Mouse (Mus musculus) heart, adult 8-10 months (tissue): Measurements from ENCODE around the gene Ergic1. TPM values are rescaled to one million over a fixed set of nuclear protein-coding genes. Genes with fewer than 3 reads are reported as not detected.
A peak's percentile ranks its signal among the peaks of the same experiment; 100 is the strongest.

Experiments
- DNase-seq: peaks from one replicate; pipeline ENCODE4 v3.0.0; 2022; ENCODE audit warnings: low spot score
- total RNA-seq, 4 experiments: library from RNA; stranded (reverse); gene quantifications; 2 replicates each; pipeline ENCODE4 v1.2.4; 2022

Gene Ergic1
- total RNA-seq, 4 experiments from 2014 or later = 52.7 to 57.9 (median 55.4) TPM

DNA sequence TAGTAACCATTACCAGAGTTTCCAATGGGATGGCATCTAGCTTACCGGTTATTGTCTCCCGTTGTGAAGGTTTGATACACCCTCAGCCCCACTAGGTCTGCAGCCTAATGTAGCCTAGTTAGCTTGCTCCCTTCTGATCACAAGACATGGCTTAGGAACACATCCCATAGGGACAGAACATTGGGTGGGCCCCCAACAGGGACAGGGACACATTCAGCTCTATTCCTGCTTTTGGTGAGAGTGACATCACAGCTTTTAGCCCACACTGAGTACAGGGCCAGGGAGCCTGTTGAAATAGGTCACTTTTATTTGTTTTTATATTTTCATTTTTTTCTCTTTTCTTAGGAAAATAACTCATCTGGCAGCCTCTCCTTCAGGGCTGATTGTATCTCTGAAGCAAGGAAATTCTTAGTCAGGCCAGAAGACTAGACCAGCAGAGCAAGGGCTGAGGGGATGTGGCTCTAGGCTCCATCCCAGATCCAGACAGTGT lies 64.3 kb downstream of the Ergic1 start:
- DNase-seq = no peak

DNA sequence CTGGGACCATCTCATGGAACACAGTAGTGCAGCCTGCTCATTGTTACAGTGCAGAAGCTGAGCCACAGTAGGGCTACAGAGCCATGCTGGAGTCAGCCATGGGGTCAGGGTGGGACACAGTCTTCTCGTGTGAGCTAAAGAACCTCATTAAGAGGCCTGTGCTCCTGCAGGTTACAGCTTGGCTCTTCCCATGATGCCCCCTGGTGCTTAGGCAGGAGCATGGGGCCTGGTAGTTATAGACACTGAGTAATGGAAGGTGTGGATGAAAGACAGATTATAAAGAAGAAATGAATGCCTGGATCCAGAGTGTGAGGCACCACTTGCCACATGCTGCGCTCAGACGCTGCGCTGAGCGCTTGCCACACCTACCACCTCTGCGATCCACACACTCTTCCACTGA lies 67.2 kb downstream of the Ergic1 start:
- DNase-seq = no peak

DNA sequence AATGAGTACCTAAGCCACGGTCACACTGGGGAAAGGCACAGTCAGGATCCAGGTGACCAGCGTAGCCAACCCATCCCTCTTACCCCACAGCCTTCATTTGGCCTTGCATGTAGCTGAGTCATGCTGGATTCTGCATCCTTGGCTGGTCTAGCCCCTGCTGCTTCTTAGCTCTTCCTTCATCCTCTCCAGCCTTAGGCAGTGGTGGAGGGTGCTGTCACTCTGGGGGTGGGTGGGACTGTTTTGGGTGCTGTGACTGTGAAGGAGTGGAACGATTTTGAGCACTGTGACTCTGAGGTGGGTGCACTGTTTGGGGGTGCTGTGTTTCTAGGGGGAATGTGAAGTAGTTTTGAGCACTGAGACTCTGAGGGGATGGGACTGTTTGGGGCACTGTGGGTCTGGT lies 67.6 kb downstream of the Ergic1 start:
- DNase-seq = no peak

DNA sequence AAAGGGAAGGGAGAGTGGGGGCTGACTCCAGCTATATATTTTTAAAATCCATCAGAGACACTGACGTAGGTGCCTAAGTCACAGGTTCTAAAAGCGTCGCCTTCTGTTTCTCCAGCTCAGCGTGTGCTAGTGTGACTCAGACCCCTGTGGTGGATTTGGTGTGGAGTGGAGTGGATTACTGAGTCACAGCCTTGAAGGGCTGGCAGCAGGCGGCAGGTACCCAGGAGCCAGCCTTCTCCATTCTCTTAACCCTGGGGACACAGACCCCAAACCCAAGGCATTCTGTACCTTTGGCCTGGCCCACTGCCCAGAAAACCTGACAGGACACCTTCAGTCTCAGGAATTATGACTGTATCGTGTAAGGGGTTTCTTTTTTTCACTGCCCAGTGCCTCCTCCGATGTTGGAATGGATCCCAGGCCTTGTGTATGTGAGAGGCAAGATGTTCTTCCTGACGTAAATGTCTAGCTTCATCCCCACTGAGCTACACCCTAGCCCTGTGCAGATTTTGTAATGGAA lies 70.6 kb downstream of the Ergic1 start:
- no peak for DNase-seq

DNA sequence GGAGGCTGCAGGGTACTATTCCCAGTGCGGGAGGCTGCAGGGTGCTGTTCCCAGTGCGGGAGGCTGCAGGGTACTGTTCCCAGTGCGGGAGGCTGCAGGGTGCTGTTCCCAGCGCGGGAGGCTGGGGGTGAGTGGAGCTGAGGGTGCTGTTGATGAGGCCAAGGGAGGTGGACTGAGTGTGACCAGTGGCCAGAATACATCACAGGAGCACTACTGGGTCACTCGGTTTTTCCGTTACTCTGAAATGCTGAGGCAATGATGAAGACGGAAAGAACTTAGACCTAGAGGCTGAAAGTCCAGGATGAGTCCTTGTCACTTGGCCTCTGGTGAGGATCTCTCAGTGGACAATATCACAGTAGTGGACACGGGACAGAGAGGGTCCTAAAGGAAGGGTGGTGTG lies 71.9 kb downstream of the Ergic1 start:
- no peak for DNase-seq

DNA sequence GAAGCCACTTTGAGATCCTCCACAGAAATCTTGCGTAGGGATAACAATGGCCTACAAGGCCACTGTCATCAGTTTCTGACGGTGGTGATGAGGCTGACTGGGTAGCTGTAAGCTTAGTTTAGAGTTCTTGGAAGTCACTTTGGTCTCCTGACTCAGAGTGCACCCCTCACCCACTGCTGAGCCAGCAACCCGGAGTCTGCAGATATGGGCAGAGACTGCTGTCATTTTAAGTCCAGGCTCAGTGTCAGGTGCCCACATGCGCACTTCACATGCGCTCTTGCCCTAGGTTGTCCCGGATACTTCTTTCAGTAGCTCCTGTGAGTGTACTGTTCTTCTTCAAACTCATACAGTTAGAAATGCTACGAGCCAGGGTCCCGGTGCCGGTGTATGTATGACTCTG lies 72.6 kb downstream of the Ergic1 start:
- no peak for DNase-seq

DNA sequence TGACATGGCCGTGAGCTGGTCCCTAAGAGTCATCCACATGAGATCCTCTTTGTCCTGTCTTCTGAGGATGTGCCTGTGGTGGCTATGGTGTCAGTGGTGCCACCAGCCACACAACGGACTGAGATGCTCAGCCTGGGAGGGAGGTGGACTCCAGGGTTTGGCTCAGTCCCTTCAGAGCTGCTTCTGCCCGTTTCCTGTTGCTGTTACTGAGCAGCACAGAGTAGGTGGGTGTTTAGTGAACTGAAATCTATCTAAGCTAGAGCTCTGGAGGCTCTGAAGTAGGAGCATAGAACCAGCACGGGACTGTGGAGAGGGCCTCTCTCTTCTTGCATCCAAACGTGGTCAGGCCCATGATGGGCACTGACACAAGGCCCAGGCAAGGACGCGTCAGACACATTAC lies 73.2 kb downstream of the Ergic1 start:
- DNase-seq = no peak

DNA sequence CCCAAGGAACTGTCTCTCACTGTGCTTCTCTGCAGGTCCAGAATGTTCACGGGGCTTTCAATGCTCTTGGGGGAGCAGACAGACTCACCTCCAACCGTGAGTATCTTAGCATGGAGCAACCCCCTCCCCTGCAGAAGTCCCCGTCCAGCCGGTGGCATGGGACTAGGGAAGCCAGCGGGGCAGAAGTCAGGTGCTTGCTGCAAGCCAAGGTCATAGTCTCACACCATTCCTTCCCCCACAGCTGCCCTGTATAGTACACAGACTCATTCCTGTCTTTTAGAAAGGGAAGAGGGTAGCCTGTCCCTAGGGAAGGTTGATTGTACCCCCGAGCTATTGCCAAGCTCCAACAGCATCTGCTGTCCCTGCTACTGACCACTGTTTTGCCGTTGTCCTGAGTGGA lies 74.7 kb downstream of the Ergic1 start:
- no peak for DNase-seq

DNA sequence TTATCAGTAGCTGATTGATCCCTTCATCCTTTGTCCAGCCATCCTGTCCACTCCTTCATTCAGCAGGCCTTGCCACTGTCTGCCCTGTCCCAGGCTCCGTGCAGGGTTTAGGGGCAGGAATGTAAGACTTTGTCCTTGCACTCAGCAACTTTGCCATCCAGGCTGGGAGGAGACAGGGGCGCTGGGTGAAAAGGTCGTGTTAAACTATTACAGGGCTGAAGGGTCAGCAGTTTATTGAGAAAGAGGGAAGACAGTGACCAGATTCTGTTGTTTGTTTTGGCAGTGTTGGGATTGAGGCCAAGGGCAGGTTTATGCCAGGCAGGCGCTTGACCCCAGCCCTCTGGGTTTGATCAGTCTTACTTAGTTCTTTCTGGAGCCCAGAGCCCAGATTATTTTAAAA lies 76.6 kb downstream of the Ergic1 start:
- no peak for DNase-seq

DNA sequence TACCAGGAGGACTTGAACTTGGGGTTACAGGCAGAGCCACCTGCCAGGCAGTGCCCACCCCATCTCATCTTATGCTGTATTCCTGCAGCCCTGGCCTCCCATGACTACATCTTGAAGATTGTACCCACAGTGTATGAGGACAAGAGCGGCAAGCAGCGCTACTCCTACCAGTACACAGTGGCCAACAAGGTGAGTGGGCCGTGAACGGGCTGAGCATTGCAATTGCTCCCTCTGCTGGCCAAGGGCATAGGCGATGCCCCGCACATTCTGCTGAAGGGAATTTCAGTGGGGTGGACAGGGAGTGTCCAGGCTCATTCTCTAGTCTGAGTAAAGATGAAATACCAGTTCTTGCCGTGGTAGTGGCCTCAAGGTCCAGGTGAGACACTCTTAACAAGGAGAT lies 77.4 kb downstream of the Ergic1 start:
- DNase-seq = peak; percentile 85

DNA sequence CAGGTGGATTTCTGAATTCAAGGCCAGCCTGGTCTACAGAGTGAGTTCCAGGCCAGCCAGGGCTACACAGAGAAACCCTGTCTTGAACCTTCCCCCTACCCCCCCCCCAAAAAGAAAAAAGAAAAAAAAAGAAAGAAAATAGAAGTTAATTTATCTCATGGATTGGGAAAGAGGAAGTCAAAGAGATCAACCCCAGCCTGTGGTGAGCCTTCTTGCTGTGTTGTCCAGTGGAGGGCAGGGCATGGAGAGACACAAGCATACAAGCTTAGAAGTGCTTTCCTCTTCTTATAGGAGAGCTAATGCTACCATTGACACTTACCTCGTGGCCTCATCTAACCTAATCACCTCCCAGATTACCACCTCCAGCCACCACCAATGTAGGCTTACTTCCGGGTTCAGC lies 78.5 kb downstream of the Ergic1 start:
- DNase-seq = no peak

DNA sequence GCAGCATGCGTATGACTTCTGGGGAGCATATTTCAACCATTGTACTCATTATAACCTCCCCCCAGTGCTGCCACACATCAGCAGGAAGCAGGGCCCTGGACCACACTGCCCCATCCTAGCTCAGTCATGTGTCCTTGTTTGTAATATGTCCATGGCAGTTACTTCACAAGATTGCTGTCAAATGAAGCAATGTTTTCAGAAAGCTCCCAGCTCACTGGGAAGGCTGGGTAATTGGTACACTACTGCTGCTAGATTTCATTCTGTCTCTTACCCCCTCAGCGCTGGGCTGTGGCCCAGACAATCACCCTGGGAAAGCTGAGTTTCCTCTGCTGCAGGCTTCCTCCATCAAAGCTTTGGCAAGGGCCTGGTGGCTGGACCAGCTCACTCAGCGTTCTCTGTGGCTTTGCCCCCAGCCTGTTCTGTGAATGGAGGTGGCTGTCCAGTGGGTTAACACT lies 79.0 kb downstream of the Ergic1 start:
- DNase-seq = no peak

DNA sequence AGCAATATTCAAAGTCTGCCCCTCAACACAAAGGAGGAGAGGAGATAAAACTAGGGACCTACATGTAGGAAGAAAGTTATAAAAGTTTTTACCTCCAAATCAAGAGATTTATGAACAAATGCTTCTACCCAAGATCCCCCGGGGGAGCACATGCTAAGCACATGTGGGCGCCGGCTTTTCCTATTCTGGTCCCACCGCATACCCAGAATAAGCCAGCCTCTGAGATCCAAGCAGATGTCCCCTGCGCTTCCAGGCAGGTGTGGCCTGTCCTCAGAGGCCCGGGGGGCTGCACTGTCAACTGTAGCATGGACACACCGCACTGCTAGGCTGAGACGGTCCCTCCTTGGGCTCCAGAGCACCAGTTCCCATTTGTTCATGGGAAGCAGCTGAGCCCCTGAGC lies 82.2 kb downstream of the Ergic1 start:
- DNase-seq = no peak

DNA sequence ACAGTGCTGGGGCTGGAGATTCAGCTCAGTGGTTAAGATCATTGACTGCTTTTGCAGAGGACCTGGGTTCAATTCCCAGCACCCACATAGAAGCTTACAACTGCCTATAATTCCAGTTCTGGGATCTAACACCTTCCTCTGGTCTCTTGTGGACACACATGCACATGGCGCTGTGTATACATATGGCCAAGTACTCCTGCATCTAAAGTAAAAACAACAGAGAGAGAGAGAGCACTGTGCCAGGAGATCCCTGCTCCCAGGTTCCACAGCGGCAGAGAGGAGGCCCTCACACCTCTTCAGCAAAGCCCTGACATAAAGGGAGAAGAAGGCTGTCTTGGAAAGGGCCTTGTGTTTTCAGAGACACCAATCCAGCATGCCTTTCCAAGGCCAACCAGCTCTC lies 82.7 kb downstream of the Ergic1 start:
- no peak for DNase-seq

DNA sequence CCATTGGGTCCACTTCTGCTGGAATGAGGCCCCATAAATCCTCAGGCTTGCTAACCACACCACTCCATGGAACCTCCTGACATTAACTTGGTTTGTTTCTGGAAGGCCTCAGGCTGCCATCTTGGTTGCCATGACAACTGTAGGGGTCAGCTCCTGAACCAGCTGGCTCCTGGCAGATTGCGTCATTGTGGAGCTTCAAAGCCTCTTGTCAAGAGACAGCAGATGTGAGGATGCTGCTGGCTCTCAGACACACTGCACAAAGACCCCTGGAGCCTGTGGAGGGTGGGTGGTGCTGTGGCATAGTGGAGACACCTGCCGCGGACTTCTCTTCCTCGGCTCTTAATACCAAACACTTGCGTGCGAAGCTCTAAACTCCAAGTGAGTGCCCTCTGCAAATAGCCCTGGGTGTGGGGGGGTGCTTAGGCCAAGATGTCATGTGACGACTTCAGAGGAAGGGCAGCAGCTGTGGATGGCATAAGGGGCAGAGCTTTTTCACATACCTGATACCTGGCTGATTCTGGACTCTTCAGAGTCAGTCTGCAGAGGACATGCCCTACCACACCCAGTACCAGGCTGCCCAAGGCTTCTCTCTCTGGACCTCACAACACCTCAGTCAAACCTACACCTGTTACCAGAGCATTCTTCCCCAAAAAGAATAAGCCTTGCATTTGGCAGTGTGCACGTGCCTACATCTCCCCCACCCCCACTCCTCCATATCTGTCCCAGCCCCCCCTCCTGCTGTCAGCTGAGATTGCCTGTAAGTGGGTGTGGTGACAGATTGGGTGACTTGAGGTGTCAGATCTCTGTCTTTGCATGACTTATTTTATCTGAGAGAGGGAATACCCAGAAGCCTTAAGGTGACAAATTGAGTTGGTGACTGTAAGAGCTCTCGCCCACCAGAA lies 83.5 kb downstream of the Ergic1 start:
- no peak for DNase-seq

DNA sequence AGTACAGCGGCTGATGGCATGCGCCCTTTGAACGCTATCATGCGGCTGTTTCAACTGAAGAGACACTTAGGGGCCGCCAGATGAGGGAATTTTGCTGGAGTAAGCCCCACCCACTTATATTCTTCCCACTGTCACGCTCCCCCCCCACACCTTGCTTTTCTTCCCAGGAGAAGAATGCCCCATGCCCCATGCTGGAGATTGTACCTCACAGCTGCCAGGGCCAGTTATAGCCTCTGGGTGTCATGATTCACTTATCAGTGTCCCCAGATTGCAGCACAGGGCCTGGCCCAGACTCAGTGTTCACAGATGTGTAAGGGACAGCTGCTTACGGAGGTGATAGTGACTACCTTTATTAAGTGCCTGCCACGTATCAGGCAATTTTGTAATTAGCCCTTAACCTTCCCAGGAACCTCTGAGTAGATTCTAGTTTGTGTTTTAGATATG lies 84.1 kb downstream of the Ergic1 start:
- no peak for DNase-seq

DNA sequence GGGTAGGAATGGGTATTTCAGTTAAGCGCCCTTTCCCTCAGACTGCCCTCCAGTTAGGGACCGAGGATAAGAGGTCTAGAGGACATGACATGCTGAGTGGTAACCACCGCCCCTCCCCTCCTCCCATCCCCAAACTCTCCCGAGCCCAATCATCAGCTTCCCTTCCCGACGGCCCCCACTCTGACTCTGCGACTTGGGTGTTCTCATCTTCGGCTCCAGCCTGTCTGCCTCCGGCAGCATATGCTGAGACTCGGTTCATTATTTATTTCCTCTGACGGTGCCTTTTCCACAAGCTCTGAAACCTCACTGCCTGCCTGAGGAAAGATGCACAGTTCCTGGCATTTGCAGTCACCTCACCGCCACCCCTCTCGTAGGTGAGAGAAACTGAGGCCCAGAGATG lies 86.0 kb downstream of the Ergic1 start:
- DNase-seq = no peak

DNA sequence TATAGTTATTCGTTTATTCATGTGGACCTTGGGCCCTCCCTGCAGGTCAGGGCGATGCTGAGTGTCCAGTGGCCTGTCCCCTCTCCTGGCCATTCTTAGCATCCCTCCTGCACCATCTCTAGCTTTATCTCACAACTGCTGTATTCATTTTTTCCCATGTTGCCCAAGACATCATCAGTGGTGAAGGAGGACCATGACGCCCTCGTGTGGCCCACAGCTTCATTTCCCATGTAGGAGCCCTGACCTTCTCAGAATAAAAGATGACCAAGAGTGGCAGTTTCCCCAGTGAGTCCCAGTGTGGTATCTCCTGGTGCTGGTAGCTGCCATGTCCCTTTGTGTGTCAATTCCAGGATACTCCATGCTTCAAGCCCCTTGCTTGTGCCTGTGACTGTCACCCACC lies 88.3 kb downstream of the Ergic1 start:
- DNase-seq = no peak

DNA sequence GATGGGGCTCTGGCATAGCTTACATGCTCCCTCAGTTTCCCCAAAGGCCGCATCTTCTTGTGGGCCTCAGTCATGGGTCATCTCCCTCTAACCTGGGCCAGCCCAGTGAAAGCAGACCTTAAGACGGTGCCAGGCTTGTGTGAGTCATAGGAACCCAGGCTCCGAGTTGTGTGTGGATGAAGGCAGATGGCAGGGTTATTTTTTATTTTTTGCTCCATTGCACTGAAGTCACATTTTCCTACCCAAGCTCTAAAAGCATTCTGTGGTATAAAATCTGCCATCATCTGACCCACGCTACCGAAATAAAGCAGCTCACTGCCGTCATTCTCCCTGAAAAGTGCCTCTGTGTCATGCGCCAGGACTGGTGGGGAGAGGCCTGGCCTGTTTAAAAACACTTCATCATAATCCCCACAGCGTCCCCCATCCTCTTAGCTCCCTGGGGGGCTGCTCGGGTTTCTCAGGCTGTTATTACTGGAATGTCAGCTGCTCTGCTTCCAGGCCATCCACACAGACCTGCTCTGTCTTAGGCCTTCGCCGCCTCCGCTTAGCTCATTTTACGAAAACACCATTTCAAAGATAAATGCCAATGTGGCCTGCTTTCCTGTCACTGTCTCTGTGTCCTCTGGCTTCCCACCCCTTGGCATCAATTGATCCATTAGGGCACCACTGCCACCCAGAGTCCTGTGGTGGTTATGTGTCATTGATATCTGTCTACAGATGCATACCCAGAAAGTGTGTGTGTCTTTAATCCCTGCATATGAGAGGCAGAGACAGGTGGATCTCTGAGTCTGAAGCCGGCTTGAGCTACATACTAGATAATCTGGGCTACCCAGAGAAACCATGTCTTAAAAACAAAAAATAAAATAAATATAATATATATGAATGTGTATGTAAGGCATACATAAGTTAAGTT lies 89.4 kb downstream of the Ergic1 start:
- no peak for DNase-seq

DNA sequence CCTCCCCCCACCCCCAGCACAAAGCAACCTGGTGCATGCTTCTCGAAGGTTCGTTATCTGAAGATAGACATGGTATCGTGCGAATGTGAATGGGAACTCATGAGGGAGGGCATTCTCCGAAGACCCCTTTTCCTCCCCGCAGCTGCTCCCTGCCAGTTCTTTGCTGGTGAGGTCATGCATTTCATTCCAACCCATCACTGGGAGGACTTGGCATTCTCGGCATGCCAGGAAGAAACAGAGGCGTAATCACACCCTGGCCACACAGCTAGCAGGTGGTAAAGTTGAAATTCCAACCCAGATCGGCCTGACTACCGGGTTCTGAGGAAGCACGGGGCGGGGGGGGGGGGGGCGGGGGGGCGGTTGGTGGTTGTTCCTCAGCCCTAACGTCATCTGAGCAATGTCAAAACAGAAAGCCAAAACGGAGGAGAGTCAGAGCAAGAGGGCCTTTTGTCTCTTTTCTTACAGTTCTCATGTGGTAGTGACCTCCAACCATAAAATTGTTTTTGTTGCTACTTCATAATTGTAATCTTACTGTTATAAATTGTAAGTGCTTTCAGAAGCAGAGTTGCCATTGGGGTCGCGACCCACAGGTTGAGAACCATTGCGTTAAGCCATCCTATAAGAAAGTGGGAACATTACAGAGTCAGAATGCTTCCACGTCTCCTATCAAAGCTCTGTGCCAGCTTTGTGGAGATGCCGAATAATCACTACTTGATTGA lies 97.7 kb downstream of the Ergic1 start:
- no peak for DNase-seq

DNA sequence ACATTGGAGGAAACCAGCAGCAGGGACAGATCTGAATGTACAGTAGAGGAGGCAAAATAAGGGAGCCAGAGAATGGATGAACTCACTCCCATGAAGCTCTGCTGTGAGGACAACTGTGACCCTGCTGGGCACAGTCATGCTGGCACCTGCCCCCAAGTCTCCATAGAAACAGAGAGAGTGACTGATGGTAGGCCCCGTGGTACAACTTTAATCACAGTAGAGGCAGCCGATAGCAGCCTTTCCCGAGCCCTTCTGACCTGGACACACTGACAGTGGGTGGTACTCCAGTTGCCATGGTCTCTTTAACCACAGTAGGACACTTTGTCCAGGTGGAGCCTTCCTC lies 98.3 kb downstream of the Ergic1 start:
- DNase-seq = no peak
